Mouse (Mus musculus): Measurements from ENCODE around the gene Bace2.
A peak's percentile ranks its signal among the peaks of the same experiment; 100 is the strongest.

Gene Bace2

DNA sequence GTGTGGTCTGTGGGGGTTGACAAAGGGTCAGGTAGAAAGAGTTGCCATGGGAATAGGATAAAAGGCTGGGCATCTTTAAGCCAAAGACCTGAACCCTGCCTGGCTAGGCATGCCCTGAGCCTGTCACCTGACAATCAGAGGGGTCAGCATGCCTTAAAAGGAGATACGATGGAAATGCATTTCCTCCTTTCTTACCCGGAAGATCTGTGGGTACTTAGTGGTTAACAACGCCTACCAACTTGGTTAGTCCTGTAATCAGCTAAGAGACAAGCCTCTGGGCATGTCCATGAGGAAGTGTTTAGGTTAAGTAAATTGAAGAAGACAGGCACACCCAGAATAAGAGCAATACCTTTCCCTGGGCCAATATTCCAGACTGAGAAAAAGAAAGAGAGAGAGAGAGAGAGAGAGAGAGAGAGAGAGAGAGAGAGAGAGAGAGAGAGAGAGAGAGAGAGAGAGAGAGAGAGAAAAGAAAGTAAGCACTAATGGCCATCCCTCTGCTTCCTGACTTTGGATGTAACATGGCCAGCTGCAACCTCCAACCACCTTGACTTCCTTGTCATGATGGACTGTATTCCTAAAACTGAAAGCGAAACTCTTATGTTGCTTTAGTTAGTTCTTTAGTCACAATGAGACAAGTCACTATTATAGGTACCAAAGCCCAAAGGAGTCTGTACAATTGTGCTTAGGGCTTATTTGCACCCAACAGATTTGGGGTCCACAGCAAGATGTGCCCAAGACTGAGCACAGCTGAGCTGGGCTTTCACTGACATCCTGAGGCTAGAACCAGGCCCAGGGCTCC is 111.7 kb downstream of the Bace2 start:
- DNase-seq (ENCODE audit: low read depth) = peak; percentile 63

DNA sequence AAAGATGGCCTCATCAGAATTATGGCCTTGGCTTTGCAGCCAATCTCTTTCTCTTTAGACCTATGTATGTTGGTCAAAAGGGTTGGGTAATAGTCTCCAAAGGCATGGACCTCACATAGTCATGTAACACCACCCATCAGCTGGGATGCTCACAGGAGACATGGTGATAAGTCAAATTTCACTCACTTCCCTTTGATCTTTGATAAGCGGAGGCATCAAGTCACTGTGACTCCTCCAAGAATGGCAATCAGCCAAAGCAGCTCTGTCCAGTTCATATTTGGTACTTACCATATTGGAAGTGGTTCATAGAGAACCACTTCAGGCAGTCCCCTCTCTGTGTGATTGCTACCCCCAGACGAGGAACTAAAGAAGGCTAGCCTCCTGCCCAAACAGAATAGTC is 118.1 kb downstream of the Bace2 start:
- DNase-seq (ENCODE audit: low read depth) = no peak

DNA sequence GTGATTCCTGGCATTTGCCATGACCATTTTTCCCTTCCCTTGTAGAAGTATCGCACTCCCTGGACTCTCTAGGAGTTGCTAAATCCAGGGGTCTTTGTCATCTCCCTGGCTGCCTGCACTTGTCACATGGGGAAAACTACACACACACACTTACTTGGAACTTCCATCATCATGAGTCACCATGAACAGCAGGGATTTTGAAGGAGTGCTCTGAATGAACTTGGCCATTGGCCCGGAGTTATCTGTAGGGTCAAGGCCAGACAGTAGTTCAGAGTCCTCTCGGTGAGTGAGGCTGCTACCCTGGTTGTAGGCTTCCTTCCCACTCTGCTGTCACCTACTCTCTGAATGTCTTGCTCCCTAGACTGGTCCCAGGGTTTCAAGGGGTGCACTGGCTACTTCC is 119.0 kb downstream of the Bace2 start:
- no peak for DNase-seq (ENCODE audit: low read depth)

DNA sequence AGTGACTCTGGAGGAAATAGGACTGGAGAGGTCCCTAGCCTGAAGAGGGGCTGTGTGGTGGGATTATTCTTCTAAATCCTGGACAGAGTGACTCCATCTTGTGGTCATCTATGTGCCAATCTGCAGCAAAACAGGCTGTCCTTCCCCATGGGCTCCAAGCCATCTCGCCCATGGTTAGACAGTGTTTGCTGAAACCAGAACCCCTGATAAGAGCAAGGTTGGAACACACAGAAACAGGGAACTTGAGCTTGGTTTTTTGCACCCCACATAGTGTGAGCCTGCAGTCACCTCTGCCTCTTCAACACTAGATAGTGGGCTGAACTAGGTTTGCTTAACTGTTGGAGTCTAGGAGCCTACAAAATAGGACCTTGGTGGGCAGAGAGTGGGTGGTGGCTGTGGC is 120.0 kb downstream of the Bace2 start:
- DNase-seq (ENCODE audit: low read depth) = no peak

DNA sequence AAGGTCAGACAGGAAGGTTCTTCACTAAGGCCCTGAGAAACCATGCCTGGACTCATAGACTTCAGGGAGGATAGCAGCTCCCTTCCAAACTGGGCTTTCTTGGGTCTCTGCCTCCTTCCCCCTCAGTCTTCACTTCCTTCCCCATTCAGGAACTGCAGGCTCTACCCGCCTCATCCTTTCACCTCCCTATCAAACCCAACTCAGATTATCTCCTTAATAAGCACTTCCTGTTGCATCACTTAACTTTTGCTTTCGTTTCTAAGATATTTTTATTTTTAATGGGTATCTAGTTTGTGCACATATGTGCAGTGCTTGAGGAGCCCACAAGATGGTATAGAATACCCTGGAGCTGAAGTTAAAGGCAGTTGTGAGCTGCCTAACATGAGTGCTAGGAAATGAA is 122.1 kb downstream of the Bace2 start:
- DNase-seq (ENCODE audit: low read depth) = peak; percentile 56

DNA sequence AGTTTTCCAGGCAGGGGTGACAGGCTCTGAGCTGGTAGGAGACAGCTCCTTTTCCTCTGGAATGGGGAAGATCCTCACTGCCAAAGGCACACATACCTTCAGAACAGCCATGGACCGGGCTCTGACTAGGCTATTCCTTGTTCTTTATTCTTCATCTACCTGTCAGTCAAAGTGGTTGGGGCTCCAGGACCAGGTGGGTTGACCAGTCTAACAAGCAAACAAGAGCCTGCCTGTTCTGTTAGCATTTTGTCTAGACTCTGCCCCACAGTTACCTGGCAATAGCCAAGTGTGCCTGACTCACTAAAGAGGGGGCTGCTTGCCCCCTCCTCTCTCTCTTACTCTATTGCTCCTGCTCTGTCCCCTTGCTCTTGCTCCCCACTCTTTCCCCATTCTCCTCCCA is 135.8 kb downstream of the Bace2 start:
- DNase-seq (ENCODE audit: low read depth) = no peak
